Mouse (Mus musculus) midbrain, embryonic 13.5 days (tissue): Measurements from ENCODE around the gene Plcl2. TPM values are rescaled to one million over a fixed set of nuclear protein-coding genes. Genes with fewer than 3 reads are reported as not detected.
A peak's percentile ranks its signal among the peaks of the same experiment; 100 is the strongest.
"Not testable (repeated sequence)": the region's sequence is repeated elsewhere in the genome, so short reads cannot be mapped to it uniquely, and the experiment has no call there.

Experiments used
- ATAC-seq: fragments of 200-750 bp; cut with Nextera tagmentation; 2 replicates; pipeline ENCODE4 v1.8.0; 2017; ENCODE audit warnings: mild to moderate bottlenecking, moderate TSS enrichment, moderate library complexity
- H3K27ac ChIP-seq: fragments of 300-500 bp; sonication (generic); 2 replicates; pipeline ENCODE4 v1.5.1; 2015; ENCODE audit warnings: inconsistent platforms, mild to moderate bottlenecking, moderate library complexity
- H3K27me3 ChIP-seq: fragments of 300-500 bp; sonication (generic); 2 replicates; pipeline ENCODE4 v1.6.1; 2015; ENCODE audit warnings: mild to moderate bottlenecking, inconsistent platforms
- H3K36me3 ChIP-seq: fragments of 300-500 bp; sonication (generic); 2 replicates; pipeline ENCODE4 v1.6.1; 2015; ENCODE audit warnings: mild to moderate bottlenecking, inconsistent platforms
- H3K4me1 ChIP-seq: fragments of 300-500 bp; sonication (generic); replicated peaks from 2 replicates; pipeline ENCODE4 v1.6.1; 2015; ENCODE audit warnings: inconsistent platforms
- H3K4me2 ChIP-seq: fragments of 300-500 bp; sonication (generic); replicated peaks from 2 replicates; pipeline ENCODE4 v1.6.1; 2015; ENCODE audit warnings: moderate library complexity, mild to moderate bottlenecking, inconsistent platforms
- H3K4me3 ChIP-seq: fragments of 300-500 bp; sonication (generic); replicated peaks from 2 replicates; pipeline ENCODE4 v1.5.1; 2015; ENCODE audit warnings: mild to moderate bottlenecking, inconsistent platforms
- H3K9ac ChIP-seq: fragments of 300-500 bp; sonication (generic); replicated peaks from 2 replicates; pipeline ENCODE4 v1.6.1; 2015; ENCODE audit warnings: mild to moderate bottlenecking, inconsistent platforms
- H3K9me3 ChIP-seq: fragments of 300-500 bp; sonication (generic); 2 replicates; pipeline ENCODE4 v1.6.1; 2016; ENCODE audit warnings: mild to moderate bottlenecking, inconsistent platforms
- WGBS: fragments of 180-500 bp; shearing (Covaris S2); methylation state at CpG from one replicate; pipeline ENCODE4 v1.1.7; 2015; 5-methylcytosine and 5-hydroxymethylcytosine counted together
- polyA plus RNA-seq: library from polyadenylated mRNA; unstranded; fragments of >200 nt; fragmentation: Nextera tagmentation; extraction: Ambion mirVana; gene quantifications from 2 replicates; pipeline ENCODE4 v1.2.1, GENCODE M21; 2015

Plcl2 gene
- polyA plus RNA-seq, 1 experiment from 2014 or later, result 8.0 TPM

- WGBS, result 80% methylated on average over 4 of the region's 4 CpGs
- Histone ChIP-seq H3K27ac (no peak overlapping the region), H3K4me3 (no peak overlapping the region), H3K9me3 (no peaks in the 10 kb centered on the region), H3K9ac (no peak overlapping the region), H3K4me2 (no peak overlapping the region), H3K27me3 (no peaks in the 10 kb centered on the region), H3K4me1 (peaks cover 12% of the 10 kb centered on the region), H3K36me3 (no peaks in the 10 kb centered on the region)
- no peak for ATAC-seq
These were observed 6.7 kb downstream of the Plcl2 start for GRCm38 (mm10) chr17:50515926-50516325.

DNA sequence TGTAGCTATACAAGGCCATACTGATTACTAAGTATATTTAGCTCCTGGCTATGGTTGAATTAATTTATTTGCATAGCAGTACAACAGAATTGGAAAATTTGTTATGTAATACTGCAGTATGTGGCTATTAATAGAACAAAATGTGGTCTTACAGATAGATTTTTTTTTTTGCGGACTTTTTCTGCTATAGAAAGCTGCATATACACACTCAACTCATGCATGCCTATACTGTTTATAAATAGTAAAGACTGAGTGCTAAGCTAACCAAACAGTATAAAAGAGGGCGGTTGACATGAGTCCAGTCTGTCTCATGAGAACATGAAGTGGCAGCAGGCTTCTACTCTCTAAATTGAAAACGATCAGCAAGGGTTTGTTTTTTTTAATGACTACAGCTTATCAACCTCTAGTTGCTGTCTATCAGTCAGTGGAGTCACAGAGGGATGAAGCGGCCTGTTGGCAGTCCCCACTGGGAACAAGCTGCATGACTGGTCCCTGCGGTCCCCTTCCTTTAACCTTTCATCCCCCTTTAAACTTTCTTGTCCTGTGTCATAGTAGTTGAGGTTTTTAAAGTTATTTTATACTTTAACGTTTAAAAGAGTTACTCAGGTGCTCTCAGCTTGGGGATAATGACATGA is 8.7 kb downstream of the Plcl2 start:
- Histone ChIP-seq H3K36me3 (no peaks in the 10 kb centered on the region), H3K27me3 (no peaks in the 10 kb centered on the region), H3K9ac (no peak overlapping the region), H3K4me2 (no peak overlapping the region), H3K27ac (no peak overlapping the region), H3K4me3 (no peak overlapping the region), H3K9me3 (no peaks in the 10 kb centered on the region), H3K4me1 (peaks cover 6% of the 10 kb centered on the region)
- 72% methylated on average over 6 of the region's 6 CpGs for WGBS
- no peak for ATAC-seq

- no peak for ATAC-seq
- H3K9ac ChIP-seq, result no peak overlapping the region
- no peaks in the 10 kb centered on the region for H3K4me1 ChIP-seq
- no peak overlapping the region for H3K4me3 ChIP-seq
- H3K27ac ChIP-seq, result no peak overlapping the region
- H3K9me3 ChIP-seq, result no peaks in the 10 kb centered on the region
- H3K36me3 ChIP-seq, result no peaks in the 10 kb centered on the region
- no peaks in the 10 kb centered on the region for H3K27me3 ChIP-seq
- H3K4me2 ChIP-seq, result no peak overlapping the region
- 89% methylated on average over 5 of the region's 5 CpGs for WGBS
These were observed 10.4 kb downstream of the Plcl2 start for GRCm38 (mm10) chr17:50519588-50519987.

GRCm38 (mm10) chr17:50522473-50523083 is 13.4 kb downstream of the Plcl2 start:
- 90% methylated on average over 5 of the region's 5 CpGs for WGBS
- H3K4me2 ChIP-seq, result no peak overlapping the region
- no peaks in the 10 kb centered on the region for H3K9me3 ChIP-seq
- H3K9ac ChIP-seq, result no peak overlapping the region
- no peak overlapping the region for H3K4me3 ChIP-seq
- H3K27ac ChIP-seq, result no peak overlapping the region
- H3K27me3 ChIP-seq, result no peaks in the 10 kb centered on the region
- no peaks in the 10 kb centered on the region for H3K36me3 ChIP-seq
- 0 out of 2 replicates have a peak, but pooled peaks cover 6% of the 10 kb centered on the region for H3K4me1 ChIP-seq
- no peak for ATAC-seq

GRCm38 (mm10) chr17:50524970-50525369 is 15.8 kb downstream of the Plcl2 start:
- no peak overlapping the region for H3K9ac ChIP-seq
- 0 out of 2 replicates have a peak, but pooled peaks cover 6% of the 10 kb centered on the region for H3K4me1 ChIP-seq
- H3K4me2 ChIP-seq, result no peak overlapping the region
- 76% methylated on average over 6 of the region's 6 CpGs for WGBS
- H3K27ac ChIP-seq, result no peak overlapping the region
- H3K36me3 ChIP-seq, result no peaks in the 10 kb centered on the region
- H3K9me3 ChIP-seq, result no peaks in the 10 kb centered on the region
- no peak for ATAC-seq
- H3K4me3 ChIP-seq, result no peak overlapping the region
- H3K27me3 ChIP-seq, result no peaks in the 10 kb centered on the region

DNA sequence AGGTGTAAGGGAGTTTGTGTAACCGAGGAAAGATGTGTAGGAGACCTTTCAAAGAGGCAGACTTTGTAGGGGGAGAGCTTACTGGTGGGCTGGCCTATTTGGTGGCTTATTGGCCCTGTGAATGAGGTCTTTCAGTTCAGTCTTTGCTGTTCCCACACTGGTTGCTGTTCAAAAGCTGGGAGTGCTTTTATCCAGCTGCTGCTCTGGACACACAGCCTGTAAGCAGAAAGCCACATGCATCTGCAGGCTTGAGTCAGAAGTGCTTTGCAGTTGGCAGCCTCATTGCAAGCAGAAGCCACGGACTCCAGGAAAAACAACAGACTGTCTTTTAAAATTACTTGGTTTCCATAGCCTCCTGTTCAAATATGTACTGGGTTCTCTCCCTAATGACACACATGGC is 16.6 kb downstream of the Plcl2 start:
- 0 out of 2 replicates have a peak overlapping the region, but pooled peaks have one; percentile 39 for H3K27ac ChIP-seq
- H3K9me3 ChIP-seq, result no peaks in the 10 kb centered on the region
- no peaks in the 10 kb centered on the region for H3K27me3 ChIP-seq
- no peaks in the 10 kb centered on the region for H3K36me3 ChIP-seq
- no peak overlapping the region for H3K9ac ChIP-seq
- H3K4me1 ChIP-seq, result 0 out of 2 replicates have a peak, but pooled peaks cover 6% of the 10 kb centered on the region
- H3K4me2 ChIP-seq, result no peak overlapping the region
- H3K4me3 ChIP-seq, result no peak overlapping the region
- no peak for ATAC-seq
- 36% methylated on average over 2 of the region's 2 CpGs for WGBS

DNA sequence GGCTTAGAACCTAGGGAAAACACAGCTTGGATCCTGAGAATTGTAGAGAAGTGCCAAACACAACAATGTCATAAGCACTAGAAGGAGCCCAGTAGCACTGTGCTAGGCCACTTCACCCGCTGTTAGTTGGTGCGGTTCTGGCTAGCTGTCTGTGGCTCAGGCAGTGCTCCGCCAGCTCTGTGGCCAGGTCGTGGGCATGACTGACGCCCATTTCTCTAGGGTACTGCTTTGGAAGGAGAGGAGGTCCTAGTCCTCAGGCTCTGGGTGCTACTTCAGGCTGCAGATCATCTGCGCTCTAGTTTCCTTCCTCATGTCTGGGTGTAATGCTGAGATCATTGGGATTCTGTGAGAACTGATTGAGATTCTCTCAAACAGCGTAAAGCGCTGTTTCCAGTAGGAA is 20.9 kb downstream of the Plcl2 start:
- H3K27me3 ChIP-seq, result no peaks in the 10 kb centered on the region
- no peak overlapping the region for H3K4me2 ChIP-seq
- H3K4me3 ChIP-seq, result no peak overlapping the region
- no peak for ATAC-seq
- no peak overlapping the region for H3K9ac ChIP-seq
- H3K9me3 ChIP-seq, result no peaks in the 10 kb centered on the region
- no peak overlapping the region for H3K27ac ChIP-seq
- H3K36me3 ChIP-seq, result no peaks in the 10 kb centered on the region
- H3K4me1 ChIP-seq, result 0 out of 2 replicates have a peak, but pooled peaks cover 4% of the 10 kb centered on the region
- 95% methylated on average over 8 of the region's 8 CpGs for WGBS

GRCm38 (mm10) chr17:50534889-50535288 is 25.7 kb downstream of the Plcl2 start:
- H3K27ac ChIP-seq, ATAC-seq, H3K27me3 ChIP-seq, H3K4me2 ChIP-seq, H3K4me3 ChIP-seq, H3K9me3 ChIP-seq, H3K36me3 ChIP-seq, H3K4me1 ChIP-seq, H3K9ac ChIP-seq: not testable (repeated sequence)
- 92% methylated on average over 2 of the region's 2 CpGs for WGBS

DNA sequence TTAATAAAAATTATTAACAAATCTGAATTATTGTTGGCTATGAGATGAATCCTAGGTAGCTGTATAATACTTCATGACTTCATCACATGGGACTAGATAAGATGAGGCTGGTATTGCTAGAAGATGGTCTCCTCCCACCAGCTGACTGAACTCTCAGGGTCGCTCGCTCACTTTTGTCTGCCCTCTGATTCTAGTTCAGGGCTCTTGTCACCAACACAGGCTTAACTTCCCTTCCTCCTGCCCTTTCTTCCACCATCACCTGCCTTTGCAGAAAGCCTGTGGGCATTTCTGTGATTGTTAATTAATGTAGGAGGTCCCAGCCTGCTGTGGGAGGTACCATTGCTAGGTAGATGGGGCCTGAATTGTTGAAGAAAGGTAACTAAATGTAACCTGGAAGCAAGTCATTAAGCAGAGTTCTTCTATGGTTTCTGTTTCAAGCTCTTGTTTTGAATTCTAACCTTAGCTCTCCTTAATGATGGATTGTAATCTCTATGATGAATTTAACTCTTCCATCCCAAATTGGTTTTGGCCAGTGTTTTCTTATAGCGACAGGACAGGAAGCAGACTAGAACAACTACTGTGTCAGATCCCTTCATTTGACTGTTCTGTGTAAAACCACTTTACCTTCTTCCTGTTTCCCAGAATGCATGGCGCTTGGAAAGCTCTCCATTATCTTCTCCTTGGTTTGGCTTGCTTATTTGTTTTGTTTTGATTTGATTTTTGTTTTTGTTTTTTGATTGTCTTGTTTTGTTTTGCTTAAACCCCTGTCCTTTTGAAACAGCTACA is 27.4 kb downstream of the Plcl2 start:
- H3K4me3 ChIP-seq, result no peak overlapping the region
- H3K27me3 ChIP-seq, result no peaks in the 10 kb centered on the region
- no peak overlapping the region for H3K27ac ChIP-seq
- no peak overlapping the region for H3K9ac ChIP-seq
- no peak overlapping the region for H3K4me2 ChIP-seq
- no peaks in the 10 kb centered on the region for H3K36me3 ChIP-seq
- no peaks in the 10 kb centered on the region for H3K9me3 ChIP-seq
- WGBS, result 95% methylated on average over 4 of the region's 4 CpGs
- H3K4me1 ChIP-seq, result no peaks in the 10 kb centered on the region
- no peak for ATAC-seq

- Histone ChIP-seq H3K4me3 (no peak overlapping the region), H3K9ac (no peak overlapping the region), H3K4me2 (no peak overlapping the region), H3K9me3 (0 out of 2 replicates have a peak, but pooled peaks cover 4% of the 10 kb centered on the region), H3K27ac (no peak overlapping the region), H3K4me1 (no peaks in the 10 kb centered on the region), H3K36me3 (0 out of 2 replicates have a peak, but pooled peaks cover 5% of the 10 kb centered on the region), H3K27me3 (no peaks in the 10 kb centered on the region)
- WGBS, result 89% methylated on average over 2 of the region's 2 CpGs
- ATAC-seq, result no peak
These were observed 28.6 kb downstream of the Plcl2 start for GRCm38 (mm10) chr17:50537786-50538185.

DNA sequence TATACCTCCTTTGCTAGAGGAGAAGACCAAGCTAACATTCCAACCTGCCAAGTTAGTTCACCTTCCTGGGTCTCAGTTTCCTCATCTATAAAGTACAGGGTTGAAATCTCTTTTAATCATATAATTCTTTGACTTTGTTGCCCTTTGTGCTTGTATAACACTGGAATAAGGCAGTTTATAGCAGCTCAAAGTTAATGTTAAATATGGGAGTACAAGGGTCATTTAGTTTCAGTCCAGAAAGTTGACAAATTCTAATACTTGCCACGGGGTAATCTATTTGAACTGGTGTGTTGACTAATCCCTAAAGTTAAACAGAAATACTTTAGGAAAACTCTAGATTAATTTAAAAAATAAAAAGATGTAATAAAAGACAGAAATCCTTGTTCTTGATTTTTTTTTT is 35.7 kb downstream of the Plcl2 start:
- Histone ChIP-seq H3K27ac (no peak overlapping the region), H3K9me3 (0 out of 2 replicates have a peak, but pooled peaks cover 4% of the 10 kb centered on the region), H3K4me2 (no peak overlapping the region), H3K4me3 (no peak overlapping the region), H3K9ac (no peak overlapping the region), H3K27me3 (no peaks in the 10 kb centered on the region), H3K36me3 (0 out of 2 replicates have a peak, but pooled peaks cover 6% of the 10 kb centered on the region), H3K4me1 (no peaks in the 10 kb centered on the region)
- 89% methylated on average over 1 of the region's 1 CpGs for WGBS
- ATAC-seq, result no peak

GRCm38 (mm10) chr17:50545274-50545673 is 36.1 kb downstream of the Plcl2 start:
- Histone ChIP-seq H3K27ac (no peak overlapping the region), H3K27me3 (no peaks in the 10 kb centered on the region), H3K36me3 (0 out of 2 replicates have a peak, but pooled peaks cover 6% of the 10 kb centered on the region), H3K4me1 (no peaks in the 10 kb centered on the region), H3K4me3 (no peak overlapping the region), H3K9me3 (0 out of 2 replicates have a peak, but pooled peaks cover 4% of the 10 kb centered on the region), H3K4me2 (no peak overlapping the region), H3K9ac (no peak overlapping the region)
- WGBS, result 79% methylated on average over 6 of the region's 6 CpGs
- ATAC-seq, result no peak
